Mouse (Mus musculus): ENCODE measurements around the gene Zdhhc12.

DNA sequence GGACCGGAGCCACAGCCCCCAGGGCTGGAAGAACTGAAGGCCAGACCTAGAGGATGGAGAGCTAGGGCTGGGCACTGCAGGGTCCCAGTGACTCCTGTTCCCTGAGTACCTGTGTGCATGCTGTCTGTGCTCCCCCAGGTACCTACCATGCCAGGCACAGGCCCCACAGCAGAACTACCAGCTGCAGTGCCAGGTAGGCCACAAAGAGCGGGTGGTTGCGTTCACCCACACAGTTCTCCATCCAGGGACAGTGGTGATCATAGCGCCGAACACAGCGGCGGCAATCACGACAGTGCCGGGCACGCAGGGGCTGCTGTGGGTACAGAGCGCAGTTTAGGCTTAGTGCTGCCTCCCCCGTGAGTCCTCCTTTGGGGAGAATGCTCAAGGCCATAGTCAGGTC is 1.9 kb downstream of the Zdhhc12 start:
- no peak for TF ChIP-seq CTCF (IDR thresholded peaks at IDR 0.05; ENCODE audit: control insufficient read depth, insufficient read depth, low read length)
- TF ChIP-seq POLR2A (IDR thresholded peaks at IDR 0.05; ENCODE audit: borderline replicate concordance, control insufficient read depth, low read depth, low read length) = no peak
